Mouse (Mus musculus) limb, embryonic 15.5 days (tissue): ENCODE measurements around the gene Rps6kc1. TPM values are rescaled to one million over a fixed set of nuclear protein-coding genes. Genes with fewer than 3 reads are reported as not detected.

ENCODE experiments used
- ATAC-seq: fragments of 200-750 bp; cut with Nextera tagmentation; 2 replicates; pipeline ENCODE4 v1.8.0; 2017; ENCODE audit warnings: low read depth, moderate TSS enrichment; ENCODE audit not compliant: insufficient number of reproducible peaks, low FRiP score, low TSS enrichment
- H3K27ac ChIP-seq: fragments of 300-500 bp; sonication (generic); 2 replicates; pipeline ENCODE4 v1.5.1; 2015; ENCODE audit warnings: moderate library complexity, mild to moderate bottlenecking, inconsistent platforms
- H3K27me3 ChIP-seq: fragments of 300-500 bp; sonication (generic); 2 replicates; pipeline ENCODE4 v1.6.1; 2015; ENCODE audit warnings: inconsistent platforms
- H3K36me3 ChIP-seq: fragments of 300-500 bp; sonication (generic); 2 replicates; pipeline ENCODE4 v1.6.1; 2015; ENCODE audit warnings: inconsistent platforms
- H3K4me1 ChIP-seq: fragments of 300-500 bp; sonication (generic); 2 replicates; pipeline ENCODE4 v1.6.1; 2015; ENCODE audit warnings: inconsistent platforms
- H3K4me2 ChIP-seq: fragments of 300-500 bp; sonication (generic); 2 replicates; pipeline ENCODE4 v1.6.1; 2015; ENCODE audit warnings: mild to moderate bottlenecking, inconsistent platforms
- H3K4me3 ChIP-seq: fragments of 300-500 bp; sonication (generic); 2 replicates; pipeline ENCODE4 v1.5.1; 2015; ENCODE audit warnings: mild to moderate bottlenecking, inconsistent platforms
- H3K9ac ChIP-seq: fragments of 300-500 bp; sonication (generic); 2 replicates; pipeline ENCODE4 v1.6.1; 2015; ENCODE audit warnings: inconsistent platforms
- H3K9me3 ChIP-seq: fragments of 300-500 bp; sonication (generic); 2 replicates; pipeline ENCODE4 v1.6.1; 2016; ENCODE audit warnings: inconsistent platforms
- WGBS: fragments of 180-500 bp; shearing (Covaris S2); methylation state at CpG from one replicate; pipeline ENCODE4 v1.1.7; 2015; 5-methylcytosine and 5-hydroxymethylcytosine counted together
- polyA plus RNA-seq: library from polyadenylated mRNA; unstranded; fragments of >200 nt; fragmentation: Nextera tagmentation; extraction: Ambion mirVana; gene quantifications from 2 replicates; pipeline ENCODE4 v1.2.1, GENCODE M21; 2015

Gene Rps6kc1
- polyA plus RNA-seq, 1 experiment from 2014 or later: 16.1 TPM

DNA sequence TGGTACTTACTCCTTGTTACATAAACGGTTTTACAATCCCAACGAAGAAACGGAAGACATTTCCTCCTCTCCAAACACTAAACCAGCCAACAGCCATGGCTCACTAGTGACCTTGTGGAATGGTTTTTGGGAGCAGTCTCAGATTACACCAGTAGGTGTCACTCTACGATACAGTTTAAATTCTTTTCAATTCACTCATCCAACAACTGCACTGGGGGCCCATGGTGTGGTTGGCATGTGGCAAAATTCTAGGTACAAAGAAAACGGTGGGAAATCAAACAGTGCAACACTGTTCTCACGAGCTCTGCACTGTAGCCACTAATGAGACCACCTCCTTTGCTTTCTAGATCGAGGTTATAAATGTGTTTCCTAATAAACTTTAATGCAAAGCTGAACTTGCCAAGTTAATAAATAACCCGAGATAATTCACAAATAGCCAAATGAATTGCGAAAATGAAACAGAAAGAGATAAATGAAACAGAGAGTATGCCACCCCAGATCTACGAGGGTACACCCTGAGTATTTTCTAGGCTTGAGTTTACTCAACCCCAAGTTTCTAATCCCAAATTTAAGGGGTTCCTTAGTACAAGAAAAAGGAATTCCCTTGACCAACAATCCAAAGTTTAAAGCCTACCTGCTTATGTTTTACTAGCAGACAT is 79.6 kb downstream of the Rps6kc1 start:
- Histone ChIP-seq H3K4me3 (no peak overlapping the region), H3K9me3 (no peaks in the 10 kb centered on the region), H3K27me3 (no peaks in the 10 kb centered on the region), H3K36me3 (peaks cover 22% of the 10 kb centered on the region), H3K9ac (no peak overlapping the region), H3K27ac (no peak overlapping the region), H3K4me2 (no peak overlapping the region), H3K4me1 (no peaks in the 10 kb centered on the region)
- 34% methylated on average over 10 of the region's 10 CpGs for whole genome bisulfite sequencing
- no peak for ATAC-seq

DNA sequence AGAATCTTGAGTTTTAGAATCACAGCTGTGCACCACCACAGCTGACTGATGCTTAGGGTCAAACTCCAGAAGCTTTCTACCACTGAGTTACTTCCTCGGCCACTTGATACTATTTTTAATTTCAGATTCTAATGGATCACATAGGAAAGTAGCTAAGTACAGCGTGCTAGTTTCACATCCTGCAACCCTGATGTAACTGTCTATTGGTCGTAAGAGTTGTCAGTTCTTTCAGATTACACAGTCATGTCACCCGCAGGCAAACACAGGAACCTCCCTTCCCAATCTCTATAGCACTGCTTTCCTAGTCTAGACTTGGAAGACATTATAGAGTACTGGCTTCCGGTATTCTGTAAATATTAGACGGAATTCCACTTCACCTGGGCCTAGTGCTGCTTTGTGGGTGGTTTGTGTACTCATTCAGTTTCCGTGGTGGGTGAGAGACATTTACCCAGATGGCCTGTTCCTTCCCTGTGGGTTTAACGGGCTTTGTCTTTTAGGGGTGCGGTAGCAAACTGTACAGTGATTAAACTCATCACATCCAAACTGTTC is 85.0 kb downstream of the Rps6kc1 start:
- Histone ChIP-seq H3K27me3 (no peaks in the 10 kb centered on the region), H3K4me2 (no peak overlapping the region), H3K4me1 (0 out of 2 replicates have a peak, but pooled peaks cover 3% of the 10 kb centered on the region), H3K9me3 (no peaks in the 10 kb centered on the region), H3K36me3 (peaks cover 15% of the 10 kb centered on the region), H3K9ac (no peak overlapping the region), H3K27ac (no peak overlapping the region), H3K4me3 (no peak overlapping the region)
- 83% methylated on average over 9 of the region's 9 CpGs for WGBS
- ATAC-seq: no peak

DNA sequence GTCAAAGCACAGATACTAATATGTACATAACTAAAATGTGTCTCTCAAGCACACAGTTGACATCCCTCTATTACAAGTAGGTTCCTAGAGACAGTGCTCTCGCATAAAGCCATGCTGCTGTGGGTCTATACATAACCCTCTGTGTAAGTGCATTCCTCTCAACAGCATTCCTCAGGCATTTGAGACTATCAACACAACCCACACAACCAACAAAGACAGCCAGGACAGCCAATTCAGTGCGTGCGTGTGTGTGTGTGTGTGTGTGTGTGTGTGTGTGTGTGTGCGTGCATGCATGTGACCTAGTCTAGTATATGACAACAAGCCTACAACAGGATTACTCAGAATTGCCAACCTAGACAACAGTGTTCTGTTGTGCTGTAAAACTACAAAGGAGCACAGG is 87.8 kb downstream of the Rps6kc1 start:
- H3K4me3 ChIP-seq: no peak overlapping the region
- H3K9ac ChIP-seq: no peak overlapping the region
- no peaks in the 10 kb centered on the region for H3K27me3 ChIP-seq
- no peak for ATAC-seq
- WGBS: 86% methylated on average over 4 of the region's 4 CpGs
- no peak overlapping the region for H3K27ac ChIP-seq
- H3K4me1 ChIP-seq: 0 out of 2 replicates have a peak, but pooled peaks cover 3% of the 10 kb centered on the region
- H3K9me3 ChIP-seq: no peaks in the 10 kb centered on the region
- H3K36me3 ChIP-seq: peaks cover 7% of the 10 kb centered on the region; the same call in 1 of the 2 replicates
- no peak overlapping the region for H3K4me2 ChIP-seq

DNA sequence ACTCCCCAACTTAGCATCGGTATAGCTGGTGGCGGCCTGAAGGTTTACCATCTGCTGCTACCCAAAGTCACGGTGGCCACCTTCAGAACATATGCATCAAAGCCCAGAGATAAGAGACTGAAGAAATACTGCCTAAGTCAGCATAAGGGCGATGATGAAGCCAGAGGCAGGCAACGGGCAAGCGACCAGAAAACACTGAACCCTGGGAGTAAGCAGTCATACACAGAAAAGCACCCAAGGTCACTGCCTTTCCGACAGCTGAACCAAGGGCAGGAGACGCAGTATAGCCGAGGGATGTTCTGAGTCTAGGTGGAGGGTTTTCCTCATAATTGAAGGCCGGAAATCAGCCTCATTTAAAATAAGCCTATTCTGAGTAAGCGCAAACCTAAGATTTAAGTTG is 95.4 kb downstream of the Rps6kc1 start:
- Histone ChIP-seq H3K4me3 (no peak overlapping the region), H3K4me1 (peaks cover 4% of the 10 kb centered on the region; the same call in 1 of the 2 replicates), H3K4me2 (no peak overlapping the region), H3K9me3 (no peaks in the 10 kb centered on the region), H3K27me3 (no peaks in the 10 kb centered on the region), H3K27ac (no peak overlapping the region), H3K36me3 (no peaks in the 10 kb centered on the region), H3K9ac (no peak overlapping the region)
- no peak for ATAC-seq
- WGBS: 81% methylated on average over 11 of the region's 11 CpGs

DNA sequence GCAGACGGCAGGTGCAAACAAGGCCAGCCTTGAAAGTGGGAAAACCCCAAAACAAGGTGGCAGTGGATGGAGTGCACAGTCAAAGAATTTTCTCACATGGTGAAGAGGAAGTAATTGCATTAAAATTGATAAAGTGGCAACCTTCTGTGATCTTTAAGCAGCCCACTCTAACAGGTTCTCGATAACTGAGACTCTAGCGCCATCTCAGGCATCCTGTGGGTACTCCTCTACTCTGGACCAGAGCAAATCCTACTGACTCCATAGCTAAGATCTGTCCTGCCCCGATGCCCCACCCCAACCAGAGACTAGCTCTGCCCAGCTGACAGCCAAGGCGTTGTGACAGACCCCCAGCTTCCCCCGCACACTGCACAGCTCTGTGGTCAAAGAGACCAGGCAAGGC is 101.2 kb downstream of the Rps6kc1 start:
- Histone ChIP-seq H3K9ac (no peak overlapping the region), H3K4me3 (no peak overlapping the region), H3K27me3 (no peaks in the 10 kb centered on the region), H3K4me2 (no peak overlapping the region), H3K27ac (no peak overlapping the region), H3K36me3 (peaks cover 18% of the 10 kb centered on the region), H3K9me3 (no peaks in the 10 kb centered on the region), H3K4me1 (no peaks in the 10 kb centered on the region)
- WGBS: 76% methylated on average over 6 of the region's 6 CpGs
- ATAC-seq: no peak

DNA sequence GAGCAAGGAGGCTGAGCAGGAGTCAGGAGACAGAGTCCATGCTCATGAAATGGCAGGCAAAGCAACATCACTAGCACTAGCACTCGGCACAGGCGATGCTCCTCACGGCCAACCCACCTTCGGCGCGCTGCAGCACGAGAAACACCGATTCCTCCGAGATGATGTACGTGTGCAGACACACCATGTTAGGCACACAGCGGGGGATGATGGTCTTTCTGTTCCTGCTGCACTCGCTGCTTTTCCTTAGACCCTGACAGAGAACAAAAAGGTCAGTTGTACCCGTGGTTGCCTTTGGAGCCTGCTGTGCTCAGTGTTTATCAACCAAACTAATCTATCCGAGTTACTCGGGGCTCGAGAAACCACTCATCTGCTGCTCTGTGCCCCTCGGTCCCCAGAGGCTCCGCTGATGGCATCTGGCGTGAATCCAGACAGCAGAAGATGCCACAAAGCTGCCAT is 102.8 kb downstream of the Rps6kc1 start:
- no peak overlapping the region for H3K4me3 ChIP-seq
- ATAC-seq: no peak
- H3K4me1 ChIP-seq: no peaks in the 10 kb centered on the region
- H3K27ac ChIP-seq: no peak overlapping the region
- H3K36me3 ChIP-seq: peaks cover 18% of the 10 kb centered on the region
- 73% methylated on average over 19 of the region's 19 CpGs for WGBS
- no peaks in the 10 kb centered on the region for H3K9me3 ChIP-seq
- H3K9ac ChIP-seq: no peak overlapping the region
- no peak overlapping the region for H3K4me2 ChIP-seq
- H3K27me3 ChIP-seq: no peaks in the 10 kb centered on the region

DNA sequence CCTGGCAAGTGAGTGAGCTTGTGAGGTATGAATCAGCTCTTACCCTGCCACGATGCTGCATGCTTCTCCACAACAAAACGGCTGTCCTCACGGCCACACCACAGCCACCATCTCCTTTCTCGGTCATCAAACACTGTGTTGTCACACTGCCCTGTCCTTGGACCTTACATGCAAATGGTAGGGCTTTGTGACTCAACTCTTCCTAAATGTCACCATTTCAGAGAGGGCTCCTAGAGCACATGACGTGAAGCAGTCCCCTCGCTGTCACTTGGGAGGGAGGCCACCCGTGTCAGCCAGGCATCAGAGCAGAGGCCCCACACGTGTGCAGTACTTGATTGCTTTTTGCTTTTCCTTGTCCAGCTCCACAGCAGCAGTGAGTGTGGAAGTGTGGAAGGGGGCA is 104.8 kb downstream of the Rps6kc1 start:
- Histone ChIP-seq H3K36me3 (peaks cover 18% of the 10 kb centered on the region), H3K9me3 (no peaks in the 10 kb centered on the region), H3K4me1 (no peaks in the 10 kb centered on the region), H3K27ac (no peak overlapping the region), H3K4me3 (no peak overlapping the region), H3K27me3 (no peaks in the 10 kb centered on the region), H3K9ac (no peak overlapping the region), H3K4me2 (no peak overlapping the region)
- WGBS: 91% methylated on average over 8 of the region's 8 CpGs
- no peak for ATAC-seq

DNA sequence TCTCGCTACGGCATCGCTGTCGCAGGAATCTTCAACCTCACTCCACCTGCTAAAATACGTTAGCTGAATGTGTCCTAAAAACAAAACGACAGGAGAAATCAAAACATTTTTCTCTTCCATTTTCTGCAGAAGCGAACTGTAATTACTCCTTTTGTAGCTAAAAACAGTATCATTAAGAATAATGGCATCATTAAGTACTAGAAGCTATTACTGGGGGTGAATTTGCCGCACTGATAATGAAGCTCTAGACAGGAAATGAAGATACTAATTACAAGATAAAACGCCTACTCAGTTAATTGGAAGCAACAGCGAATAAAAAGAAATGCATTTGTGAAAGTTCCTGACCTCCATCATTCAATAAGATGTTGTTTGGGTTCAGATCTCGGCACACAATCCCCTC is 112.9 kb downstream of the Rps6kc1 start:
- no peak overlapping the region for H3K9ac ChIP-seq
- peaks cover 30% of the 10 kb centered on the region for H3K36me3 ChIP-seq
- no peak for ATAC-seq
- no peak overlapping the region for H3K27ac ChIP-seq
- H3K9me3 ChIP-seq: no peaks in the 10 kb centered on the region
- no peaks in the 10 kb centered on the region for H3K4me1 ChIP-seq
- H3K4me2 ChIP-seq: no peak overlapping the region
- no peaks in the 10 kb centered on the region for H3K27me3 ChIP-seq
- 86% methylated on average over 11 of the region's 11 CpGs for WGBS
- no peak overlapping the region for H3K4me3 ChIP-seq

DNA sequence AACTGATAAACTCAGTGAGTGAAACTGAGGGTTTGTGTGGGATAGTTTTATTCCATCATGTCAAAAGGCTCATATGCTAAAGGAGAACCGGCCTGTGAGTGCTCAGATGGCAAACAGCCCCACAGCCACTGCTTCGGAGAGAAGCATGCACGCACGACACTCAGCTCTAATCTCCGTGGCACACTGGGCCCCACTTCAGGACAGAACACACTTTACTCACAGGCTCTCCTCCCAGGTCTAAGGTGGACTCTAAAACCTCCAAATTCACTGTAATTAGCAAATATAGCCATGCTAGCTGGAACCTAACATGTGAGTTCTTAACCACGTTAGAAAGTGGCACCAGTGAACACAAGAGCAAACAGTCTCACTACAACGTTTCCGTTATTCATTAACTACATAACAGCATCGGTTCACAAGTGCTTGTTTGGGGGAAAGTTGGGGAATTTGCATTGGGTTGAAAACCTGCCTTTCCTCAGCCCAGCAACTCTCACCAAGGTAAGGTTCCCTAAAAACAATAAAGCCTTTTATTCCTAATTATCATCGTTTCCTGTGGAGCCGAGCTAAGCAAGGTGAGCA is 114.0 kb downstream of the Rps6kc1 start:
- ATAC-seq: no peak
- no peak overlapping the region for H3K27ac ChIP-seq
- H3K9me3 ChIP-seq: no peaks in the 10 kb centered on the region
- no peak overlapping the region for H3K4me3 ChIP-seq
- no peaks in the 10 kb centered on the region for H3K27me3 ChIP-seq
- WGBS: 71% methylated on average over 11 of the region's 11 CpGs
- H3K4me2 ChIP-seq: no peak overlapping the region
- no peaks in the 10 kb centered on the region for H3K4me1 ChIP-seq
- no peak overlapping the region for H3K9ac ChIP-seq
- peaks cover 30% of the 10 kb centered on the region for H3K36me3 ChIP-seq

DNA sequence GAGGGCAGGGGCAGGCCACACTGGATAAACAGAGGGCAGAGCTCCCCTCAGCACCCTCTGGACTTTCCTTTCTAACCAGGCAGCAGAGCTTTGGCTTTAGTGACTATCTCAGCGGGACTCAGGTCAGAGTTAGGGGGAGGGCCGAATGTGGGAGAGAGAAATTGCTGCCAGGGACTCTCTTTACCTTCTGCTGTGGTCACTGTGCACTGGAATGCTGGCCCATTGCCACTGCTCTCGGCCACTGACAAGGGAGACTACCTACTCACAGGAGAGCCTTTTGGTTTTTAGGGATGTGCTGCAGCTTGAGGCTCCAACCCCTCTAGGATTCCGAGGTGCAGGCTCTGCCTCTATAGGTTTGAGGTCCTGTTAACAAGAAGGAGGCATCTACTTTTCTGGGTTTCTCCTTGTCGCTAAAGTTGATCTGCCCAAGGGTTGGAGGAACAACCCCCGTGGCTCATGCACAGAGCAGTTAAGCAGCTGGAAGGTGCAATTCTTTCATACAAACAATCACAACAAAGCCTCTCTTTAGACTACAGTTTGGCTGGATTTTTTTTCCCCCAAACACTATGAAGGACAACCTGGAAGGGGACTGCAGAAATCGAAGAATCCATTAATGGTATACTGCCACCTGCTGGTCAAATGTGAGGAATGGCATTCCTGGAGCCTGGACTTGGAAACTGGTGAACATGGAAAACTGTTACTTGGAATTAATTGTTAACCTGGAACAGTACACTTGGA is 114.7 kb downstream of the Rps6kc1 start:
- 55% methylated on average over 7 of the region's 7 CpGs for WGBS
- Histone ChIP-seq H3K27ac (no peak overlapping the region), H3K4me1 (no peaks in the 10 kb centered on the region), H3K36me3 (peaks cover 30% of the 10 kb centered on the region), H3K27me3 (no peaks in the 10 kb centered on the region), H3K9ac (no peak overlapping the region), H3K9me3 (no peaks in the 10 kb centered on the region), H3K4me3 (no peak overlapping the region), H3K4me2 (no peak overlapping the region)
- no peak for ATAC-seq

DNA sequence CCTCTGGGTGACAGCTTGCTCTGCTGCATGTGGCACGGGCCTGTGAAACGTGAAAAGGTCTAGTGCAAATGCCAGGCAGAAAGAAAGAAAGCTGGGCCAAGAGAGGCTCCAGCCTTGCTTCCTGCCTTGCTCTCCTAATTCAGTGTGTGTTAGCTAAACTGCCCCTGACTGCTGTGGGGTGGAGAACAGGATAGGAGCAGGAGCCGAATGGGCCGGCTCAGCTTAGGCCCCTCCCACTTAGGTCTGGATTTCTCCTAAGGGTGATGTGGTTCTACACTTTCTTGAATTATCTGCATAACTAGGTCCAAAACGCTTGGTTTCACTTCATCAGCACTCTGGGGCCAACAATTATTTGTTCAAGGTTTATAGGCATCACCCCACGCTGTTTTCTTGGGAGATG is 119.9 kb downstream of the Rps6kc1 start:
- Histone ChIP-seq H3K4me1 (no peaks in the 10 kb centered on the region), H3K4me2 (no peak overlapping the region), H3K9me3 (no peaks in the 10 kb centered on the region), H3K4me3 (no peak overlapping the region), H3K27ac (no peak overlapping the region), H3K27me3 (no peaks in the 10 kb centered on the region), H3K9ac (no peak overlapping the region), H3K36me3 (no peaks in the 10 kb centered on the region; the same call in 1 of the 2 replicates)
- WGBS: 72% methylated on average over 6 of the region's 6 CpGs
- no peak for ATAC-seq

DNA sequence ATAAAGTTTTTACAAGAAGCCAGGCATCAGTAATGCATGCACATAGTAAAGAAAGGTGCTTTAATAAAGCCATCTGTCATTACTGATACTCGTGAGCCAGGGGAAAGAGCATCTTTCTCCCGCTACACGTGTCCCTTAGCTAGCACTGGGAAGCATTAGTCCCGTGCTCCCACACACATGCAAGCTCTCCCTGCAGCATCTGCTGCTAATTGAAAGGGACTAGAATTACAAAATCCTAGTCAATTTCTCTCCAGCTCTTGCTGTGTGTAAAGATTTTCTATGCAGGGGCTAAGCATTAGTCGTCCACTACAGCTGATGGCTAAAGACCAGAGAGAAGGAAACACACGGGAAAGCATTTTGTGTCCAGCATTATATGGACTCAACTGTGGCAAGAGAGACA is 120.8 kb downstream of the Rps6kc1 start:
- no peak for ATAC-seq
- H3K4me3 ChIP-seq: no peak overlapping the region
- no peaks in the 10 kb centered on the region for H3K9me3 ChIP-seq
- H3K9ac ChIP-seq: no peak overlapping the region
- H3K27me3 ChIP-seq: no peaks in the 10 kb centered on the region
- H3K4me2 ChIP-seq: no peak overlapping the region
- WGBS: 68% methylated on average over 6 of the region's 6 CpGs
- H3K4me1 ChIP-seq: no peaks in the 10 kb centered on the region
- no peak overlapping the region for H3K27ac ChIP-seq
- H3K36me3 ChIP-seq: no peaks in the 10 kb centered on the region; the same call in 1 of the 2 replicates
